Mouse (Mus musculus): Measurements from ENCODE around the gene Rtbdn. TPM values are rescaled to one million over a fixed set of nuclear protein-coding genes. Genes with fewer than 3 reads are reported as not detected.

Rtbdn gene
- total RNA-seq, 2 experiments from 2014 or later, result not detected

DNA sequence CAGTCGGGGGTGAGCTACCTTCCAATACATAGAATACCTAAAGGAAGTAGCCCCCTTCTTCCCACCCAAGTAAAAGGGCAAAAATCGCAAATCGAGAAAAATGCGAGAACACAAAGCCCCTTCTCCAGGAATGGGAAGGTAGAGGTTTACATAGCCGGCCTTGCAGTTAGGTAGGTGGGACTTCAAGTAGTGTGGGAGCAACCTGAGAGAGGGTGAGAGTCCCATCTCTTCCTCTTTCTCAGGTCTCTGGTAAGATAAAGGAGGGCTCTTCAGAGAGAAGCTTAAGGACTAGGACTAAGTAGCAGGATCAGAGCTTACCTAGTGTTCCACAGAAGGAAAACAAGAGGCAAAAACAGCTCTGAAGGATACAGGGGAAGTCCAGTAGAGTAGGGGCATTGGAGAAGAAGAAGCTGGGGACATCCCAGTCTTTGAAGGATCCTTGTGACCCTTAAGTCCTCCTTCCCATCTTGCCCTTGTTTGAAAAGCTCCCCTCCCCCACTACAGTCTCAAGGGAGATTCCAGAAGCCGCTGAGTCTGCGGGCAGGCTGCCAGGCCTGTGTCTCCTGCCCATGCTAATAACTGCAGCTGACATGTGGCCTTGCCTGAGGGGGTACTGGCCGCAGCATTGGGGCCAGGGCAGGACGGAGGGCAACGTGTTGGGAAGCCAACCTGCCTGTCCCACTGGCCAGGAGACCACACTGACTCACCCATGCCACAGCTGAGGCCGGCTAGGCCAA is 34.0 kb downstream of the Rtbdn start:
- DNase-seq, result peak; percentile 87 to 89

DNA sequence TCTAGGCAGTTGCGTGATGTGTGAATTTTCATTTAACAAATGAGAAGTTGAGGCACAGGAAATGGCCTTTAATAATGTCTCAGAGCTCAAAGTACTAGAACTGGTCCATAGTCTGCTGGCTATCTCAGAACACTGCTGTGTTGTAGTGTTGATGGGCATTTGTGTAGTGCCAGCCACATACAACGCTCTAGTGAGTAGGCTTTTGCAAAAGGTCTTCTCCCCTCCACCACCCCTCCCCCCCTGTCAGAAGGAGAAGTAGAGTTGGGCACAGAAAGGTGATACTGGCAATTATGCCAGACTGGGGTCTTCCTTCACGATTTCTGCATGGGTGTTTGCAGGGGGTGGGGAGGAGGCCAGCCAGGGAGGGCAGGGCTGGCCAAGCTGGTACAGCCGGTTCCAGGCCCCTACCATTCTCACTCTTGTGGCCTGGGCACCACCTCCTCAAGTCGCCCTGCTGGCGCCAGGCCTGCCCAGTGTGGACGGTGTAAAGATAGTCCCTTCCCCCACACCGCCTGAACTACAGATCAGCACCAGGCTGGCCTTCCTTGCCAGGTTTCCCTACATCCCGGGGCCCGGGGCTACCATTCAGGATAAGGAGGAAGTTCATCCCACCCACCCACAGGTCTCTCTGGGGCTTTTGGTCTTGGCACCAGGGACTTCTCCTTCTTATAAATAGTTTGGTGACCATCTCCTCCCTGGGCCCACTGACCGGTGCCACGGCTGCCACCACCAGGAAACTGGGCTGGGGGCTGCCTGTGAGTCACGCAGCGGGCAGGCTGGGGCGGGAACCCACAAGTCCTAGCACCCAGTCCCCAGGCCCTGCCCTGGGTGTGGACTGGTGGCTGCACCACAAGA is 35.1 kb downstream of the Rtbdn start:
- DNase-seq, result no peak

DNA sequence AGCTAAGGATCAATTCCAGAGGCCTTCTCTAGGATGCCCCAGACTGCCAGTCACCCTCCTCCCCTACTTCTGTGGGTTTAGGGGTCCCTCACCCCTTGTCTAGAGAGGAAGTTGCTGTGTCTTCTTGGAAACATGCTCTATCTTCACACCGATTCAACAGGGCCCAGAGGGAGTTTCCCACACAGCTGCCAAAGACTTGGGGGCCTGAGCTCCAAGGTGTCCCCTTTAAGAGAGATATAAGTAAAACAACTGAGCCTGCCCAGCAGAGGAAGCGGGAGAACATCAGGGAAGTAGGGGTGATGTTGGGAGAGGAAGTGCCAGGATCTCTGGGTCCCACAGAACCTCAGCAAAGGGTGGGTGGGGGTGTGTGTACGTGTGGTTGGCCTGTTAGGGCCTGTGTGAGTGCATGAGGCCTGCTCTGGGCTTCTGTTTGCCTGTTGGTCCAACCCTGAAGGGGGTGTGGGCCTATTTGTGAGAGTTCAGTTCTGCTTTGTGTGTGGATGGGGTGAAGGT is 35.8 kb downstream of the Rtbdn start:
- DNase-seq, result peak in 1 of 2 experiments; percentile 31

DNA sequence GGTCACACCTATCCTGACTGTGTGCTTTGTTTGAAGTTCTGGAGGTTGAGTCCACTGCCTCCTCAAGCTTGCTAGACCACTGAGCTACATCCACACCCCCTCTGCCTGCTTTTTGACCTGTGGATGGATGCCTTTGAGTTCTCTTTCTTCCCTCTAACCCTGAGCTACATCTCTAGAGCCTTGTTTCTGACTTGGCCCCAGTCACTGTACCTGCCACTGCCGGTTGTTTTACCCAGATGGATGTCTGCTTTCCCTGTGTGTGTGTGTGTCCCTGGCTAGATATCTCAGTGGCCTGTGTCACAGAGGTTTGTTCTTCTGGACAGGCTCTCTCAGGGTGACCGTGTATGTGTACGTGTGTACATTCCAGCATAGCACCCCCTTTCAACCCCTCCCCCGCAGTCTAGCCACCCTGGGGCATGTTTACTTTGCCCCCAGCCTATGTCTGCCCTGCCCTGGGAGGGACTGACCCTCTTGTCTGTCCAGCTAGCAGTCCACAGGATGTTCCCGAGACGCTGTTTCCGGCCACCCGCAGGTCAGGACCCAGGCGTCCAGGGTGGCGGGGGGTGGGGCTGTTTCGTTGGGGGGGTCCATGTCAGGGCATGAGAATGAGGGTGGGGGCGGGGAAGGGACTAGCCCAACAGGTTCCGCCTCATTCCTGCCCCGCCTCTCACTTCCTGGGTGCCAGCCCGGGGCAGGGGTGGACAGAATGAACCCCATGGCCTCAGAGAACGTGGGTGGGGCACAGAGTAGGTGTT is 37.7 kb downstream of the Rtbdn start:
- peak in 1 of 2 experiments; percentile 68 for DNase-seq

GRCm38 (mm10) chr8:84985049-84985683 is 38.4 kb downstream of the Rtbdn start:
- DNase-seq, result no peak

GRCm38 (mm10) chr8:84985684-84986378 is 39.0 kb downstream of the Rtbdn start:
- peak; percentile 91 to 95 for DNase-seq

DNA sequence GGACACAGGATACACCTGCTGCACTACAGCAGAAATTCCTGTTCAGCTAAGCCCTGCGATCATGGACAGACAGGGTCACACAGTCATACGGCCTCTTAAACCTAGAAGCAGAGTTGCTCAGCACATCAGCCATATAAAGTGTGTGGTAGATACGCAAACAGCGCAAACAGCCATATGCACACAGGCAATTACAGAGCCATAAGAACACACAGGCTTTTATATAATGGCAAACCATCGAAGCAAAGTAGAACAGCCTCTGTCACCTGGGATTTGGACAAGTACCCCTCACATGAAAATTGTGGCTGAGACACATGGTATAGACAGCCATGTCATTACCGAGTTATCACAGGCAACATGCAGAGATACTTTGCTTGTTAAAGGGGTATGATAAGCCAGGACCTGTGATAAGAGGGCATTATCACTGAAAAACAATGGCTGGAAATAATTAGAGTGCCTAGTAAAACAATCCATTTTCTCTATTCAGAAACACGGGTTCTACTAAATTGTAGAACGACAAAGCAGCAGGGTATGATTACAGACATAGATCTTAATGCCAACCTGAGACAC is 39.7 kb downstream of the Rtbdn start:
- no peak for DNase-seq

- no peak for DNase-seq
These were observed 40.6 kb downstream of the Rtbdn start for GRCm38 (mm10) chr8:84987388-84987787.

GRCm38 (mm10) chr8:84987903-84988302 is 41.1 kb downstream of the Rtbdn start:
- DNase-seq, result peak; percentile 57 to 71

DNA sequence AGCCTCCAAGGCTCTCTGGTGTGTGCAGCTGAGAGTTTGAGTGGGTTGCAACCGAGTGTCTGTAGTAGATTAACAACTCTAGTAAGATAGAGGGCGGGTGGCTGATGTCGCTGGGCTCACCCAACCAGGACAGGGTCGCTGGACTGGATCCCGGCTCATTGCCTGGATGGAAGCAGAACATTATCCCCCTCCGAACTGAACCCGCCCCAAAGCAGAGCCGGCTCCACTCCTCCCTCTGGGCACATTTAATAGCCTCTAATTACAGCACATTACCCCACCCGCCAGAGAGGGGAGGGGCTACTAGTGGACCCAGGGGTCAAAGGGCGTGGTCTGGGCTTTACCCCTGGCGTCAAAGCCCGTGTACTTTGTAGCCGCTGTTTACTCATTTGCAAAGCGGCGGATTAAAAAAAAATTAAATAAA is 42.5 kb downstream of the Rtbdn start:
- DNase-seq, result peak; percentile 79 to 80

GRCm38 (mm10) chr8:84989810-84990209 is 43.0 kb downstream of the Rtbdn start:
- DNase-seq, result peak; percentile 95 to 99

- peak; percentile 98 to 99 for DNase-seq
These were observed 43.6 kb downstream of the Rtbdn start, which contains the start of gene Hook2 for GRCm38 (mm10) chr8:84990349-84990748. TSS of gene Hook2 (plus strand) at chr8:84990603.

GRCm38 (mm10) chr8:84990836-84991235 is 44.0 kb downstream of the Rtbdn start:
- no peak for DNase-seq

DNA sequence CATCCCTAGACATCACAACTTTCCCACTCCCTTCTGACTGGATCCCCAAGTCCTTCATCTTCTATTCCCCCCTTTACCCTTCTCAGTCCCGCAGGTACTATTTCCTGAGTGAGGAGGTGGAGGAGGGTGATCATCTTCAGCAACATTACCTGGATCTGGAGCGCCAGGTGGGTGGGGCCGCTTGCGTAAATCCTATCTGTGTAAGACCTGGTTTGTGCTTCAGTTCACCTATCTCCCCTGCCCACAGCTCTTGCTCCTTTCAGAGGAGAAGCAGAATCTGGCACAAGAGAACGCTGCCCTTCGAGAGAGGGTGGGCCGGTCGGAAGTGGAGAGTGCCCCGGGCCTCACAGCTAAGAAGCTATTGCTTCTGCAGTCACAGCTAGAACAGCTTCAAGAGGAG is 47.6 kb downstream of the Rtbdn start:
- DNase-seq, result no peak

DNA sequence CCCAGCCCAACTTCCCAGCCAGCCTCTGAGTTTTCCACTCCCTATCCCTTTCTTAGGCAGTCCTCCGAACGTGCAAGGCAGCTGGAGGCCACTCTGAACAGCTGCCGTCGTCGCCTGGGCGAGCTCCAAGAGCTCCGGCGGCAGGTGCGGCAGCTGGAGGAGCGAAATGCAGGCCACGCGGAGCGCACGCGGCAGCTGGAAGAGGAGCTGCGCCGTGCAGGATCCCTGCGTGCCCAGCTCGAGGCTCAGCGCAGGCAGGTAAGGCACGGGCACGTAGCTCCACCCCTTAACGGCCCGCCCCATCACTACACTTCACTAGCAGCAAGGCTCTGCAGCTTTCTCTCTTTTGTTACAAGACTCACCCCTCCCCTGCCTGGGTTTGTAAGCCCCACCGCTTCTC is 48.9 kb downstream of the Rtbdn start:
- DNase-seq, result no peak

DNA sequence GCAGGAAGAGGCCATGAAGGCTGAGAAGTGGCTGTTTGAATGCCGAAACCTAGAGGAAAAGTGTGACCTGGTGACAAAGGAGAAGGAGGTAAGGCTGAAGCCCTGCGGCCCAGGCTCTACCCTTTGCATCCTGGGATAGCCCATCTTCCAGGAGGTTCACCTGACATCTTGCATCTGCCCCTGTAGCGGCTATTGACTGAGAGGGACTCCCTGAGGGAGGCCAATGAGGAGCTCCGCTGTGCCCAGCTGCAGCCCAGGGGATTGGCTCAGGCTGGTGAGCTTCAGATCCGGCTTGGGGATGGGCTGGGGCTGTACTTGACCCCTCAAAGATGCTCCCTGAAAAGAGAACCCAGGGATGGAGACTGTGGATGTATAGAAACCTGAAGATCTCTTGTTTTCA is 50.2 kb downstream of the Rtbdn start:
- no peak for DNase-seq

DNA sequence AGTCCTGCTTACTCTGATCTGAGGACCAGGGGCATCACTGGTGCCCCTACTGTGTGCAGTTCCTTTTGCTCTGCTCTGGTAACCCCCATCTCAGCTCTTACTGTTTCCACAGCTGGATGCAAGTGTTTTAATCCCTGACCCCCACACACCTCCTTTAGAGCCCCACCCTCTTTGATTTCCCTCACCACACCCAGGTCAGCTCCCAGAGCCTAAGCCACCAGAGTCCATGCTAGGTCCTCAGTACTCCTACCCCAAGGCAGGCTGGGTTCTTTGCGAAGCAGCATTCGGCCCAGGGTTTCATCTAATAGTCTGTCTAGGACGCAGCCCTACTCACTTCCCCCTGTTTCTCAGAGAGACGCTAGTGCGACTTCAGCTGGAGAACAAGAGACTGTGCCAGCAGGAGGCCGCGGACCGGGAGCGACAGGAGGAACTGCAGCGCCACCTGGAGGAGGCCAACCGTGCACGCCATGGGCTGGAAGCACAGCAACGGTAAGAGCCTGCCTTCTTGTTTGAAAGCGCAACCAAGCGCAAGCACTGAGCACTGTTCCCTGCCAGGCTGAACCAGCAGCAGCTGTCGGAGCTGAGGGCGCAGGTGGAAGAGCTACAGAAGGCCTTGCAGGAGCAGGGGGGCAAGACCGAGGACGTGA is 51.0 kb downstream of the Rtbdn start:
- DNase-seq, result peak; percentile 90 to 94

All from heart, adult 18-20 months (tissue).